Comparison of ENCODE assay signal across 12 mouse cellular contexts in genomic region chr2:68431024-68431962, GRCm38 (mm10). TPM values are rescaled to one million over a fixed set of nuclear protein-coding genes. Genes with fewer than 3 reads are reported as not detected.
DNase-seq lines count a peak whose midpoint lies in the region; ATAC-seq and TF ChIP-seq lines count a peak whose summit lies in the region.
"Had no signal": no experiment of that assay in that cellular context is flagged by ENCODE, and none has a peak within 500 bp of the region (broad histone marks: within the 10 kb centered on the region; RNA-seq: fewer than 3 reads in every experiment).

No protein-coding gene starts in this region.

- H3K27me3 ChIP-seq in heart, adult 2 months (ENCODE audit: control insufficient read depth, insufficient read depth, low read length), result no peaks in the 10 kb centered on the region
- no peaks in the 10 kb centered on the region for H3K27me3 ChIP-seq in heart, postnatal 0 days (ENCODE audit: control insufficient read depth, insufficient read depth, low read length)
- no peaks in the 10 kb centered on the region for H3K27me3 ChIP-seq in lung, embryonic 16.5 days (ENCODE audit: control insufficient read depth, insufficient read depth, low read depth, low read length)
- H3K27me3 ChIP-seq: embryonic facial prominence, embryonic 15.5 days; forebrain, embryonic 12.5 days had no signal

- DNase-seq in CD4-positive helper T cell, adult 2 months (ENCODE audit: low read depth, low spot score), result peak; percentile 19
- peak in 1 of 2 experiments; percentile 76 for DNase-seq in heart, adult 2 months
- peak; percentile 96 for DNase-seq in heart, postnatal 0 days (ENCODE audit: low spot score)
- no peak for DNase-seq in adipocyte (ENCODE audit: low spot score)
- no peak for DNase-seq in layer of hippocampus, adult 9-11 months
- no peak for DNase-seq in thymus, postnatal 10 days (ENCODE audit: low spot score in 2 of 2)
- no peak for DNase-seq in layer of hippocampus, adult 9-10 months (ENCODE audit: low spot score)
- DNase-seq: cerebellum, adult 11 months had no signal

- no peaks in the 10 kb centered on the region for H3K79me2 ChIP-seq in heart, adult 2 months (replicated peaks; ENCODE audit: control insufficient read depth, insufficient read depth, low read length)

- peaks cover 4% of the 10 kb centered on the region for H3K36me3 ChIP-seq in heart, adult 2 months (ENCODE audit: control insufficient read depth, insufficient read depth, low read length)
- no peaks in the 10 kb centered on the region for H3K36me3 ChIP-seq in heart, postnatal 0 days (replicated peaks; ENCODE audit: control insufficient read depth, insufficient read depth, low read length)
- no peaks in the 10 kb centered on the region for H3K36me3 ChIP-seq in lung, embryonic 16.5 days (ENCODE audit: control insufficient read depth, insufficient read depth, low read length)
- H3K36me3 ChIP-seq: embryonic facial prominence, embryonic 15.5 days; forebrain, embryonic 12.5 days had no signal

- peaks cover 15% of the 10 kb centered on the region for H3K4me1 ChIP-seq in heart, adult 2 months (ENCODE audit: control insufficient read depth, insufficient read depth, low read length)
- H3K4me1 ChIP-seq in heart, postnatal 0 days (ENCODE audit: control insufficient read depth, insufficient read depth), result peaks cover 84% of the 10 kb centered on the region
- H3K4me1 ChIP-seq in lung, embryonic 16.5 days (replicated peaks; ENCODE audit: control insufficient read depth, insufficient read depth, low read length), result peaks cover 39% of the 10 kb centered on the region

- H3K9ac ChIP-seq in heart, adult 2 months (ENCODE audit: low read depth, low read length), result no peak overlapping the region
- no peak overlapping the region; the same call in 1 of the 2 replicates for H3K9ac ChIP-seq in heart, postnatal 0 days (replicated peaks; ENCODE audit: low read depth, low read length)
- H3K9ac ChIP-seq in lung, embryonic 16.5 days (ENCODE audit: low read length), result no peak overlapping the region
- H3K9ac ChIP-seq: embryonic facial prominence, embryonic 15.5 days; forebrain, embryonic 12.5 days had no signal

- intact Hi-C loops in heart, adult 2 months (cut with DNase I), result loop anchor here (1.0 kb wide), 1 partner anchor 53 kb away; no protein-coding TSS in a partner anchor

- TF ChIP-seq POLR2A in heart, adult 2 months (IDR thresholded peaks at IDR 0.05; ENCODE audit: insufficient read depth, low read depth, low read length), result 0 out of 2 replicates have a peak, but pooled peaks have one; percentile 23

- peak overlapping the region; percentile 79 for H3K27ac ChIP-seq in heart, adult 2 months
- H3K27ac ChIP-seq in heart, postnatal 0 days (ENCODE audit: low read depth), result peak overlapping the region; percentile 98
- peak overlapping the region; percentile 87 for H3K27ac ChIP-seq in lung, embryonic 16.5 days (ENCODE audit: low read length)
- H3K27ac ChIP-seq: embryonic facial prominence, embryonic 15.5 days; forebrain, embryonic 12.5 days had no signal

- no peaks in the 10 kb centered on the region for H3K9me3 ChIP-seq in heart, postnatal 0 days (replicated peaks; ENCODE audit: control insufficient read depth, low read length)
- H3K9me3 ChIP-seq in lung, embryonic 16.5 days (ENCODE audit: control insufficient read depth, low read length), result no peaks in the 10 kb centered on the region
- H3K9me3 ChIP-seq: embryonic facial prominence, embryonic 15.5 days; forebrain, embryonic 12.5 days had no signal

- peak; percentile 91 for ATAC-seq in heart, postnatal 0 days (ENCODE audit: insufficient read depth, low read depth)
- ATAC-seq in lung, embryonic 16.5 days (ENCODE audit: low read depth), result peak; percentile 82
- ATAC-seq: midbrain, embryonic 16.5 days had no signal

- no peak overlapping the region for H3K4me3 ChIP-seq in heart, adult 2 months
- no peak overlapping the region for H3K4me3 ChIP-seq in heart, postnatal 0 days (ENCODE audit: low read depth, low read length)
- no peak overlapping the region for H3K4me3 ChIP-seq in lung, embryonic 16.5 days (ENCODE audit: low read length)
- H3K4me3 ChIP-seq: embryonic facial prominence, embryonic 15.5 days; forebrain, embryonic 12.5 days had no signal

- WGBS in heart, adult 2 months, result 55% methylated on average over 14 of the region's 14 CpGs
- WGBS in heart, postnatal 0 days, result 37% methylated on average over 14 of the region's 14 CpGs
- WGBS in lung, embryonic 16.5 days, result 60% methylated on average over 14 of the region's 14 CpGs

- H3K4me2 ChIP-seq in heart, postnatal 0 days (ENCODE audit: low read depth, low read length), result peak overlapping the region; percentile 35
- no peak overlapping the region for H3K4me2 ChIP-seq in lung, embryonic 16.5 days (ENCODE audit: low read depth, low read length)
- H3K4me2 ChIP-seq: embryonic facial prominence, embryonic 15.5 days; forebrain, embryonic 12.5 days had no signal

- no peak for TF ChIP-seq CTCF in heart, adult 2 months (IDR thresholded peaks at IDR 0.05)
- no peak for TF ChIP-seq CTCF in heart, postnatal 0 days (IDR thresholded peaks at IDR 0.05; ENCODE audit: low read depth)

- peak; percentile 99 for TF ChIP-seq EP300 in heart, adult 2 months (IDR thresholded peaks at IDR 0.05; ENCODE audit: insufficient read depth, low read depth, low read length)
- TF ChIP-seq EP300 in heart, postnatal 0 days (IDR thresholded peaks at IDR 0.05; ENCODE audit: low read depth), result peak; percentile 98

RNA-seq across cellular contexts. Expression of gene Stk39, which starts 40.8 kb away (rescaled TPM):
- total RNA-seq in heart, adult 2 months (2021), result 10 to 100 TPM; 80.9 to 85.2 TPM
- polyA plus RNA-seq in heart, adult 2 months (2012; rRNA removed), result 26.4 and 34.2 TPM in 2 replicates
- 81.8 and 84.5 TPM in 2 replicates for total RNA-seq in heart, postnatal 0 days (2014; rRNA removed; ENCODE audit: low replicate concordance)
- 83.9 and 93.2 TPM in 2 replicates for polyA plus RNA-seq in heart, postnatal 0 days (2015; fragmentation: Nextera tagmentation; extraction: Ambion mirVana)
- polyA plus RNA-seq in lung, embryonic 16.5 days (2015; fragmentation: Nextera tagmentation; extraction: Ambion mirVana), result 7.9 and 13.0 TPM in 2 replicates

Comparison
In these comparisons a context has a peak if more than half of its experiments do, and no peak if none do; other contexts are left out.
1. DNase-seq: peak in CD4-positive helper T cell, adult 2 months (single experiment) and heart, postnatal 0 days (single experiment); none in adipocyte (single experiment), layer of hippocampus, adult 9-11 months (single experiment), thymus, postnatal 10 days (0 of 2) and layer of hippocampus, adult 9-10 months (single experiment).
2. Peak in every context shown above with its lines, with median percentiles within 50 percentile points of each other: H3K27ac ChIP-seq.